In genomic region chr1:30259547-30259946, GRCm38 (mm10) we compare ENCODE assay signal across 13 mouse cellular contexts.
DNase-seq lines count a peak whose midpoint lies in the region; ATAC-seq and TF ChIP-seq lines count a peak whose summit lies in the region.
"Had no signal": no experiment of that assay in that cellular context is flagged by ENCODE, and none has a peak within 500 bp of the region (broad histone marks: within the 10 kb centered on the region; RNA-seq: fewer than 3 reads in every experiment).

No protein-coding gene starts in this region.

- no peak for TF ChIP-seq EP300 in heart, adult 2 months (IDR thresholded peaks at IDR 0.05; ENCODE audit: insufficient read depth, low read depth, low read length)

- no peaks in the 10 kb centered on the region for H3K4me1 ChIP-seq in heart, adult 2 months (ENCODE audit: control insufficient read depth, insufficient read depth, low read length)
- H3K4me1 ChIP-seq in heart, embryonic 10.5 days = no peaks in the 10 kb centered on the region
- no peaks in the 10 kb centered on the region for H3K4me1 ChIP-seq in ES-E14 (ENCODE audit: control insufficient read depth in 2 of 2, insufficient read depth in 2 of 2, low read length in 2 of 2, poor library complexity in 1 of 2)
- H3K4me1 ChIP-seq: hindbrain, embryonic 15.5 days; liver, embryonic 13.5 days; midbrain, embryonic 12.5 days had no signal

- no peaks in the 10 kb centered on the region for H3K9me3 ChIP-seq in heart, embryonic 10.5 days
- H3K9me3 ChIP-seq in ES-E14 (ENCODE audit: control insufficient read depth, insufficient read depth, low read depth, low read length) = no peaks in the 10 kb centered on the region
- H3K9me3 ChIP-seq: hindbrain, embryonic 15.5 days; liver, embryonic 13.5 days; midbrain, embryonic 12.5 days had no signal

- no peak for ATAC-seq in megakaryocyte-erythroid progenitor cell, adult 5-6 weeks (replicated peaks; ENCODE audit: low FRiP score, low TSS enrichment, poor library complexity, severe bottlenecking)

- WGBS in heart, adult 2 months = 66% methylated on average over 3 of the region's 3 CpGs
- WGBS in heart, embryonic 10.5 days = 58% methylated on average over 3 of the region's 3 CpGs

- intact Hi-C loops in heart, adult 2 months (cut with DNase I) = no loop called here
- intact Hi-C loops in left cerebral cortex, postnatal 14 days (cut with DNase I) = no loop called here

- no peaks in the 10 kb centered on the region for H3K27me3 ChIP-seq in heart, adult 2 months (ENCODE audit: control insufficient read depth, insufficient read depth, low read length)
- no peaks in the 10 kb centered on the region for H3K27me3 ChIP-seq in heart, embryonic 10.5 days (ENCODE audit: insufficient read depth, poor library complexity, severe bottlenecking)
- H3K27me3 ChIP-seq: hindbrain, embryonic 15.5 days; liver, embryonic 13.5 days; midbrain, embryonic 12.5 days had no signal

- DNase-seq in heart, adult 2 months = no peak
- no peak for DNase-seq in heart, embryonic 10.5 days (ENCODE audit: low spot score)
- peak; percentile 3 to 5 for DNase-seq in left cerebral cortex, postnatal 14 days (ENCODE audit: low spot score in 2 of 2)
- no peak for DNase-seq in left cerebral cortex, adult 18-20 months (ENCODE audit: low spot score in 2 of 2)
- peak; percentile 19 for DNase-seq in ES-E14 (ENCODE audit: low read depth, low spot score)
- peak; percentile 9 for DNase-seq in embryo, embryonic 9.5 days (ENCODE audit: extremely low spot score)
- no peak for DNase-seq in layer of hippocampus, postnatal 36 days
- DNase-seq: adrenal gland, adult 2 months; liver, embryonic 13.5 days; spleen, adult 18-20 months had no signal

- H3K9ac ChIP-seq in heart, adult 2 months (ENCODE audit: low read depth, low read length) = no peak overlapping the region
- H3K9ac ChIP-seq in ES-E14 (ENCODE audit: insufficient read depth, low read depth, low read length, poor library complexity, severe bottlenecking) = no peak overlapping the region
- H3K9ac ChIP-seq: hindbrain, embryonic 15.5 days; liver, embryonic 13.5 days; midbrain, embryonic 12.5 days had no signal

- H3K27ac ChIP-seq in heart, adult 2 months = no peak overlapping the region
- no peak overlapping the region for H3K27ac ChIP-seq in heart, embryonic 10.5 days
- no peak overlapping the region for H3K27ac ChIP-seq in ES-E14 (ENCODE audit: insufficient read depth, low read depth, low read length, poor library complexity, severe bottlenecking)
- H3K27ac ChIP-seq: hindbrain, embryonic 15.5 days; liver, embryonic 13.5 days; midbrain, embryonic 12.5 days had no signal

- H3K79me2 ChIP-seq in heart, adult 2 months (replicated peaks; ENCODE audit: control insufficient read depth, insufficient read depth, low read length) = no peaks in the 10 kb centered on the region

- in situ Hi-C loops in ES-E14 (cut with MboI; ENCODE audit: low sequenced_read_pairs in 2 of 2, unreplicated experiment in 2 of 2) = no loop called here

- TF ChIP-seq POLR2A in heart, adult 2 months (IDR thresholded peaks at IDR 0.05; ENCODE audit: insufficient read depth, low read depth, low read length) = no peak

- TF ChIP-seq CTCF in heart, adult 2 months (IDR thresholded peaks at IDR 0.05) = peak; percentile 46

- no peaks in the 10 kb centered on the region for H3K36me3 ChIP-seq in heart, adult 2 months (ENCODE audit: control insufficient read depth, insufficient read depth, low read length)
- H3K36me3 ChIP-seq in heart, embryonic 10.5 days = no peaks in the 10 kb centered on the region
- no peaks in the 10 kb centered on the region for H3K36me3 ChIP-seq in ES-E14 (ENCODE audit: control insufficient read depth, insufficient read depth, low read length, poor library complexity, severe bottlenecking)
- H3K36me3 ChIP-seq: hindbrain, embryonic 15.5 days; liver, embryonic 13.5 days; midbrain, embryonic 12.5 days had no signal

- no peak overlapping the region for H3K4me3 ChIP-seq in heart, adult 2 months
- H3K4me3 ChIP-seq in heart, embryonic 10.5 days = no peak overlapping the region
- no peak overlapping the region for H3K4me3 ChIP-seq in ES-E14 (ENCODE audit: insufficient read depth in 1 of 2, low read depth in 1 of 2, low read length in 2 of 2, poor library complexity in 1 of 2, severe bottlenecking in 1 of 2)
- H3K4me3 ChIP-seq: hindbrain, embryonic 15.5 days; liver, embryonic 13.5 days; midbrain, embryonic 12.5 days had no signal

TF ChIP-seq in ES-E14, 5 proteins besides CTCF, POLR2A, EP300 and RAD21:
- TF ChIP-seq ZC3H11A (IDR thresholded peaks at IDR 0.05; ENCODE audit: borderline replicate concordance, low read depth, low read length) (peak; percentile 74; the same call in 1 of the 2 replicates), CHD2 (IDR thresholded peaks at IDR 0.05; ENCODE audit: low read depth, low read length) (no peak), HCFC1 (IDR thresholded peaks at IDR 0.05; ENCODE audit: borderline replicate concordance, insufficient read depth, low read length) (no peak), MAFK (IDR thresholded peaks at IDR 0.05; ENCODE audit: insufficient read depth, low read depth, low read length) (no peak), ZNF384 (IDR thresholded peaks at IDR 0.05; ENCODE audit: low read depth, low read length) (no peak)

Comparison
In these comparisons a context has a peak if more than half of its experiments do, and no peak if none do; other contexts are left out.
1. DNase-seq: peak in left cerebral cortex, postnatal 14 days (2 of 2), ES-E14 (single experiment) and embryo, embryonic 9.5 days (single experiment); none in heart, adult 2 months (0 of 2), heart, embryonic 10.5 days (single experiment), left cerebral cortex, adult 18-20 months (0 of 2) and layer of hippocampus, postnatal 36 days (0 of 2).